Mouse (Mus musculus) megakaryocyte-erythroid progenitor cell, adult 5-6 weeks (primary cell): ENCODE results near the gene Cped1. TPM values are rescaled to one million over a fixed set of nuclear protein-coding genes. Genes with fewer than 3 reads are reported as not detected.

Source experiments
- ATAC-seq: replicated peaks from 2 replicates; pipeline ENCODE4 v1.8.0; 2016; ENCODE audit warnings: mild to moderate bottlenecking, inconsistent platforms; ENCODE audit not compliant: severe bottlenecking, poor library complexity, low FRiP score, low TSS enrichment
- total RNA-seq, 2 experiments: library from RNA; stranded (forward) in 1 of 2; stranded (reverse) in 1 of 2; fragments of 200-1000, 215-1000 nt in 1 of 2; fragments of >200 nt in 1 of 2; fragmentation: Nextera tagmentation in 1 of 2; gene quantifications; 2 replicates each; pipeline ENCODE4 v1.2.3; 2014 to 2017

The Cped1 gene
- total RNA-seq, 2 experiments from 2014 or later: 0.42 to 3.2 TPM

DNA sequence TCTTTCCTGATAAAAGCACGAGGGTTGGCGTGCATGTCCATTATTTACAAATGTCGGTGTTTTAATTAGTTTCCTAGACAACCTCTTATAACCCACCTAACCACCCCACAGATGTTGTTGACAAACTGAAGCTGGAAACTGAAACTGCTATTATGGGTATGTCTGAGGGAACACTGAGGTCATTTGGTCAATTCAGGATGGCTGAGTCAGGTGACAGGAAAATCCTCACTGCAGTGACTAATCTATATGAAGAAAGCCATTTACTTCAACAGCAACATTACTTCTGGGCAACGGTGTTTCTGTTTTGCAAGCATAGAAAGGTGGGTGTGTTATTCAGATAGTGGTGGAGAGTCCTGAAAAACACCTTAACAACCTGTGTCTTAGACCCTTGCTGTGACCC, 12.4 kb downstream of the Cped1 start:
- no peak for ATAC-seq

GRCm38 (mm10) chr6:21999025-21999424, 13.3 kb downstream of the Cped1 start:
- no peak for ATAC-seq

DNA sequence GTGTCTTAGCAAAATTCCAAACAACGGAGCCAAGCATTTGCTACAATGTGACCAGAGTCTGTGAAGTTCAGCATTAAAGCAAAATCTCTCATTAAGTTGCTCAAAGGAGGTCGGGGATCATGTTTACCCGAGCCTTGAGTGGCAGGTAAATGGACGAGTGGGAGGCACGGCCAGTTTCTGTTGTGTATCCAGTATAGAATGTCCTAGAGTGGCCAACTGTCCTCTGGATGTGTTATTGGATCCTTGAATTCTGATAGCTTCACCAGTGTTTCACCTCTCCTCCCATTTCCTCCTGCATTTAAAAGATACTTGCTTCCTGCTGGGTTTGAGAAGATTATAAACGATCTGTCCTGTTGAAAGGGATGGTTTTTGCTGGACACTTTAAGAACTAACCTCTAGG, 14.4 kb downstream of the Cped1 start:
- no peak for ATAC-seq

- ATAC-seq: no peak
Observed at GRCm38 (mm10) chr6:22000881-22001280, 15.2 kb downstream of the Cped1 start.

DNA sequence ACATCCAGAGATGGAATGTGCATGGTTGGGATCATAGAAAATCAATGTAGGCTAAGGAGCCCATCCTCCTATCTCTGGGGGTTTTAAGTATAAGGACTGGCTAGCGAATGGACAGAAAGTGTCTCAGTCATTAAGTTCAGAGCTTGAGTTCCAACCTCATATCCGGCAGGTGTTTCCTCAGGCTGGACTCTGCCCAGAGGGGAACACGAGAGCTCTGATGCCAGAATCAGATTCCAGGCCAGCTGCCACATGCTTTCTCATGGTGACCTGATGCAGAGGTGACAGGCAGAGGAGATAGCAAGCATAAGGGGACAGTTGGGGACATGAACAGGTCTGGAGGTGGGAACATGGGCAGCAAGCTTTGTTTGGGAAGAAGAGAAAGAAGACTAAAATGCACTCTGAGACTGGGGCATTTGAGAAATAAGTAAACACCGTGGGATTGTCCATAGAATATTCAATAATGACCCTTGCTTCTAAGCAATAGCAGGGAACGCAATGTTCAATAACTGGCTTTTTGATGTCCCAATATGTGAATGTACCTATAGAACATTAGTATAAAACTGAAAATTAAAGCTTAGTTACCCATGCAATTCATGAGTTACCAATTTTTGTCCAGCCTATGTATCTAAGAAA, 15.7 kb downstream of the Cped1 start:
- ATAC-seq: no peak

DNA sequence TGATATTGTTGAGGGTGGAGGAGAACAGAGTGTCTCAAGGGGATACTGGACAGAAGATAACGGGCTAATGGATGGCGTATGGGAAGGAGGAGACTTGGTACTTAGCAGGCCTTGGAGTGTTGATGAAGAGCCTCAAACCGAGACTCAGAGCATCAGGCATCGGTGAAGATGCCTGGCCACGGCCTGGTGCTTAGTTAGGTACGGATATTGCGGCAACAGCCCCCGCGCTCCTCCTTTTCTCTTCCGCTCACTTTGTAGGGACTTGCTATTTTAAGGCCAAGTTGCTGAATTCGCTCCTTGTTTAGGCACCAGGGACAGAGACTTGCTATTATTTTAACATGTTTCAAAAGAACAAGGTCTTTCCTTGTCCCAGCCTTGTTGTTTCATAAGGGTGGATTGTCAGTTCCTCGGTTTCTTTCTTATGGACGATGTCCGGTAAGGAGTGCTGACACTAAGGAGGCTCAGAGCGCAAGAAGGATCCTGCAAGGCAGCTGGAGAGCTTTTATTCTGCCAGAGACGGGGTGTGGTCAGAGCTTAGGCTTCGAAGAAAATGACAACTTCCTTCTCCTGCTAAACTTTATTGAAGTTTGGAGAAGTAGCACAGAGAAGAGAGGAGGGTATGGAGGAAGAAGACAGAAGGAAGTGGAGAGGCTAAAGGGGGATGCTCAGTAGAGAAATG, 16.9 kb downstream of the Cped1 start:
- ATAC-seq: no peak

DNA sequence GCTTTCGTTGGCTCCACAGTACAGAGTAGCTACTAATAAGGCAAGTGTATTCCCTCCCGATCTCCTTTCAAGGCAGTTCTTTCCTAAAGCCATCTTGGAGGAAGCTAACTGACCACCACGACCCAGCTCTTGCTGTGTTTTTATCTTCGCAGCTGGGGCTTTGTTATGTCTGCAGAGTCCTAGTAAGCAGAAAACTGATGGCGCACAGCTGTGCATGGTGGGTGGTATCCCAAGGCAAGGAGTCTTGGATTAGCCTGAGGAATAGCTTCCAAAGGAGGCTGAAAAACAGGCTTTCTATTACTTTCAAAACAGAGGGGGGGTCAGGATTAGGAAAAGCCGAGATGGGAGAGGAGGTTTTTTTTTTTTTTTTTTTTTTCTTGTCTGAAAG, 17.5 kb downstream of the Cped1 start:
- no peak for ATAC-seq

- ATAC-seq: no peak
Observed at GRCm38 (mm10) chr6:22003959-22004543, 18.3 kb downstream of the Cped1 start.

DNA sequence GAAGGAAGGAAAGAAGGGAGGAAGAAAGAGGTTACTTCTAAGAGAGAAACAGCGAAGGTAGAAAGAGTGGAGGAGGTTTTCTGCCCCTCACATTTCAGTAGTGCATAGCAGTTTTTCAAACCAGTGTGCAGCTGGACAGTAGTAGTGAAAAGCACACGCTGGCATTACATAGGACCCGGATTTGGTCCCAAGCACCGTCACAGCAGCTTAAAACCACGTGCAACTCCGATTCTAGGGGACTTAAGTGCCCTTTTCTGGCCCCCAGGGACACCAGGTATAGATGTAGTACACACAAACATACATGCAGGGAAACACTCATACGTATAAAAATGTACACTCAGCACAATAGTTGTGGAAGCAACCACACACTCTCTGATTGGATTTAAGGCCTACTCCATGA, 22.6 kb downstream of the Cped1 start:
- ATAC-seq: no peak

GRCm38 (mm10) chr6:22010258-22010657, 24.5 kb downstream of the Cped1 start:
- no peak for ATAC-seq

- no peak for ATAC-seq
Observed at GRCm38 (mm10) chr6:22010761-22011281, 25.1 kb downstream of the Cped1 start.

GRCm38 (mm10) chr6:22011546-22011945, 25.8 kb downstream of the Cped1 start:
- ATAC-seq: no peak

DNA sequence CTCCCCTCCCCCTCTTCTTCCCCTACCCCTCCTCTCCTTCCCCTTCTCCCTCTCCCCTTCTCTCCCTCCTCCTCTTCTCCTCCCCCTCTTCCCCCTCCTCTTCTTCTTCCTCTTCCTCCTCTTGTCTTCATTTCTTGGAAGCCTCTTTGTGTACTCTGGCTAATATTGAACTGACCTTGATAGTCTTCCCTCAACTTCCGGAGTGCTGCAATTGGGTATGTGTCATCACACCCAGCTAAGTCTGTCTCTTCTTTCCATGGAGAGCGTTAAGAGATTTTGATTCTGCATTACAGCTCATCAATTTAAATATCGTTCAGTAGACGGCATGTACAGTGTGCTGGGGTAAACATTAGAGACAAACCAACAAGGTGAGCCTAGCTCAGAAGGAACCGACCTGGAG, 26.4 kb downstream of the Cped1 start:
- ATAC-seq: no peak

GRCm38 (mm10) chr6:22012501-22012900, 26.8 kb downstream of the Cped1 start:
- ATAC-seq: no peak

- no peak for ATAC-seq
Observed at GRCm38 (mm10) chr6:22013394-22013793, 27.7 kb downstream of the Cped1 start.

GRCm38 (mm10) chr6:22014291-22014911, 28.7 kb downstream of the Cped1 start:
- ATAC-seq: no peak

- ATAC-seq: no peak
Observed at GRCm38 (mm10) chr6:22017631-22018030, 31.9 kb downstream of the Cped1 start.

GRCm38 (mm10) chr6:22018768-22019445, 33.2 kb downstream of the Cped1 start:
- no peak for ATAC-seq

DNA sequence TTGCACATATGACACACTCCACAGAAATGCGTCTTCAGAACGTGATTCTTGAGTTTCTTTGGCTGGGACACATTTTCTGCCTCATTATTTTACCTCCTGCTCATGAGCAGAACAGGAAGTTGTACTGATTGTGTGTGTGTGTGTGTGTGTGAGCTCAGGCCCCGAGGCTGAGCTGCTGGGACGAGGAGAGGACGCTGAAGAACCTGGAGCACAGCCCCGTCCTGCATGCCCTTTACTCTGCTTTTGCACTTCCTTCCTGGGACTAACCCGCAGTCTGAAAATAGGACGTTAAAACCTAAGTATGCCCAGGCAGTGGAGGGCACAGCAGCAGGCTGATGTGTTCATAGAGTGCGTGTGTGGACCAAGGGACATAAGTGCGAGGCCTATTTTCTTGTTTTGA, 33.9 kb downstream of the Cped1 start:
- no peak for ATAC-seq

DNA sequence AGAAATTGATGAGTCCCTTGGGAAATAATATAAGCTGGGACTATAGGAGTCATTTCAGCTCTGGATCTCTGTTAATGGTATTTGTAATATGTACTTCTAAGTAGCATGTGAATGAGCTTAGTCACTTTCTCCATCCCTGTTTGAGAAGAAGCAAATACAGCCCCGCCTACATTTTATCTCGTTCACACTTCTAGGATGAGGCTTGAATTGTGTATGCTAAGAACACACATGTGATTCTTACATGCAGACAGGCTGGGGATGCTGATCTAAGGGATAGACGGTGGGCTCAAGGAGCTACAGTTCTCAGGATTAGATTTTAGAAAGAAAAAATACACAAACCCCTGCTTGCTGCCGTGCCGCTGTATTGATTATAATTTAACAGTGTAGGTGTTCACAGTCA, 35.0 kb downstream of the Cped1 start:
- ATAC-seq: no peak
